Mouse (Mus musculus) liver, embryonic 16.5 days (tissue): ENCODE data around the gene Rasal2. TPM values are rescaled to one million over a fixed set of nuclear protein-coding genes. Genes with fewer than 3 reads are reported as not detected.

Experiments used
- ATAC-seq: fragments of 200-750 bp; cut with Nextera tagmentation; 2 replicates; pipeline ENCODE4 v1.8.0; 2017; ENCODE audit warnings: low read depth, mild to moderate bottlenecking, moderate number of reproducible peaks, moderate library complexity
- H3K27ac ChIP-seq: fragments of 300-500 bp; sonication (generic); 2 replicates; pipeline ENCODE4 v1.5.1; 2014; ENCODE audit warnings: mild to moderate bottlenecking, low read length
- H3K27me3 ChIP-seq: fragments of 300-500 bp; sonication (generic); 2 replicates; pipeline ENCODE4 v1.6.1; 2014; ENCODE audit warnings: low read depth, low read length, mixed read lengths; ENCODE audit not compliant: control insufficient read depth, insufficient read depth
- H3K36me3 ChIP-seq: fragments of 300-500 bp; sonication (generic); 2 replicates; pipeline ENCODE4 v1.6.1; 2014; ENCODE audit warnings: mild to moderate bottlenecking; ENCODE audit not compliant: control insufficient read depth, insufficient read depth
- H3K4me1 ChIP-seq: fragments of 300-500 bp; sonication (generic); 2 replicates; pipeline ENCODE4 v1.6.1; 2014; ENCODE audit warnings: low read depth, low read length, mixed read lengths; ENCODE audit not compliant: control insufficient read depth
- H3K4me2 ChIP-seq: fragments of 300-500 bp; sonication (generic); 2 replicates; pipeline ENCODE4 v1.6.1; 2014; ENCODE audit warnings: low read depth, low read length, mixed read lengths
- H3K4me3 ChIP-seq: fragments of 300-500 bp; sonication (generic); 2 replicates; pipeline ENCODE4 v1.5.1; 2014; ENCODE audit warnings: low read depth, mild to moderate bottlenecking, low read length
- H3K9ac ChIP-seq: fragments of 300-500 bp; sonication (generic); 2 replicates; pipeline ENCODE4 v1.6.1; 2014; ENCODE audit warnings: low read depth, low read length
- H3K9me3 ChIP-seq: fragments of 300-500 bp; sonication (generic); replicated peaks from 2 replicates; pipeline ENCODE4 v1.6.1; 2016; ENCODE audit warnings: low read length; ENCODE audit not compliant: control insufficient read depth
- WGBS: fragments of 180-500 bp; shearing (Covaris S2); extraction: QIAGEN DNeasy Blood & Tissue Kit; methylation state at CpG from one replicate; pipeline ENCODE4 v1.1.7; 2014; ENCODE audit not compliant: insufficient replicate concordance; 5-methylcytosine and 5-hydroxymethylcytosine counted together
- polyA plus RNA-seq: library from polyadenylated mRNA; unstranded; fragments of >200 nt; fragmentation: Nextera tagmentation; extraction: Ambion mirVana; gene quantifications from 2 replicates; pipeline ENCODE4 v1.2.1, GENCODE M21; 2015

Gene Rasal2
- polyA plus RNA-seq, 1 experiment from 2014 or later = 1.4 TPM

- 48% methylated on average over 9 of the region's 9 CpGs for WGBS
- no peak overlapping the region for H3K4me3 ChIP-seq
- no peaks in the 10 kb centered on the region for H3K27me3 ChIP-seq
- H3K4me2 ChIP-seq = no peak overlapping the region
- H3K4me1 ChIP-seq = no peaks in the 10 kb centered on the region
- no peak overlapping the region for H3K27ac ChIP-seq
- no peaks in the 10 kb centered on the region for H3K36me3 ChIP-seq
- H3K9me3 ChIP-seq = no peaks in the 10 kb centered on the region
- no peak overlapping the region for H3K9ac ChIP-seq
- no peak for ATAC-seq
Observed at GRCm38 (mm10) chr1:157178988-157179764, 233.2 kb downstream of the Rasal2 start.

DNA sequence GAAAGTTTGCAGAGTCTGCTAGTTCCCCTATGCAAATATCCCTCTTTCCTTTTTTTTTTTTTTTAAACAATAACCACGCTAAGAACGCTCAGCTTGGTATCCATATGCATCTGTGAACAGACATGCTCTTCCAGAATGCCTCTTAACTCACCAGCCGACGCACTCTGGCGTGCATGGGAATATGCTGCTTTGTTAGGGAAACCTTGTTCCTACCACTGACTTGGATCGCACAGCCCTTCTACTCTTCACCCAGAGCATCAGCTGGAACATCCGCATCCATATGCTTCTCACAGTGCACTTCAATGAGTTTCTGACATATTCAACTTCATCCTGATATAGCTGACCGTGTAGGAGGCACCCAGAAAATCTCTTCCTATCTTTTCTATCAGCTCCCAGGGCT is 243.1 kb downstream of the Rasal2 start:
- no peak overlapping the region for H3K9ac ChIP-seq
- WGBS = 74% methylated on average over 8 of the region's 8 CpGs
- H3K36me3 ChIP-seq = no peaks in the 10 kb centered on the region
- H3K4me1 ChIP-seq = no peaks in the 10 kb centered on the region
- H3K4me2 ChIP-seq = no peak overlapping the region
- no peak overlapping the region for H3K4me3 ChIP-seq
- ATAC-seq = no peak
- no peaks in the 10 kb centered on the region for H3K27me3 ChIP-seq
- no peak overlapping the region for H3K27ac ChIP-seq
- no peaks in the 10 kb centered on the region for H3K9me3 ChIP-seq

DNA sequence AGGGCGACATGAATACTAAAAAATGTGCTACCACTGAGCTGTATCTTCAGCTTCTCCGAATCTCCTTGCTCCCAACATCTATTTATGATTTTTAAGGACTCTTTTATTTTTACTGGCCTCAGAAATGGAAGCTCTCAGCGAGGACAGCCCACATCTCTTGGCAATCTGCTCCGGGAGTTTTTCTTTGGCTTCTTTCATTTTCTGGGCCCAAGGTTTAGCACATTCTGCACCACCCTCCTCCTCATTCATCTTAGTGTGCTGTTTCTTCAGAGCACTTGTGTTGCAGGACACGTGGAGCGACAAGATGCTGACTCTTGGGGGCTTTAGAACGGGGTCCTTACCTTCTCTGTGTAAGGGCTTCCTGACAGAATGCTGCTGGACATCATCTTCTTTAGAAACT is 243.5 kb downstream of the Rasal2 start:
- no peaks in the 10 kb centered on the region for H3K36me3 ChIP-seq
- H3K9ac ChIP-seq = no peak overlapping the region
- ATAC-seq = no peak
- no peaks in the 10 kb centered on the region for H3K27me3 ChIP-seq
- no peak overlapping the region for H3K4me3 ChIP-seq
- WGBS = 69% methylated on average over 7 of the region's 7 CpGs
- no peak overlapping the region for H3K4me2 ChIP-seq
- H3K9me3 ChIP-seq = no peaks in the 10 kb centered on the region
- H3K27ac ChIP-seq = no peak overlapping the region
- no peaks in the 10 kb centered on the region for H3K4me1 ChIP-seq

DNA sequence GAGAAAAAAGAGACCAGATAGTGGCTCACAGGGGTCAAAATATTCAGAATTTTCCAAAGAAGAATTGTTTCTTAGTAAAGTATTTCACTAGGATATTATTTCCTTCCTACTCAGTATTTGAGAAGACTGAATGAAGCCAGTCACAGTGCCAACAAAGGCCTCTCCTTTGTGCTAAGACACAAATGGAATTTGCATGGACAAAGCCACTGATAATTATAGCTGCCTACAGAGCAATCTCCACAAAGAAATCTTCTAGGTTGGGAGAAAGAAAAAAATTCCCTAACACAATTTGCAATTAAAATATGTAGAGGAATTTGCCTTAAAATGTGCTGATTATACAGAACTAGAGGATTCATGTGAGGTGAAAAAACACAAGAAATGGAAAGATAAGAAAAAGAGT is 258.6 kb downstream of the Rasal2 start:
- Histone ChIP-seq H3K9me3 (no peaks in the 10 kb centered on the region), H3K4me1 (no peaks in the 10 kb centered on the region), H3K27me3 (no peaks in the 10 kb centered on the region), H3K27ac (no peak overlapping the region), H3K9ac (no peak overlapping the region), H3K36me3 (no peaks in the 10 kb centered on the region), H3K4me3 (no peak overlapping the region), H3K4me2 (no peak overlapping the region)
- no peak for ATAC-seq

- 55% methylated on average over 1 of the region's 1 CpGs for WGBS
- no peaks in the 10 kb centered on the region for H3K27me3 ChIP-seq
- no peak overlapping the region for H3K4me3 ChIP-seq
- no peaks in the 10 kb centered on the region for H3K9me3 ChIP-seq
- no peak overlapping the region for H3K9ac ChIP-seq
- H3K4me1 ChIP-seq = no peaks in the 10 kb centered on the region
- no peak overlapping the region for H3K27ac ChIP-seq
- H3K36me3 ChIP-seq = no peaks in the 10 kb centered on the region
- ATAC-seq = no peak
- no peak overlapping the region for H3K4me2 ChIP-seq
Observed at GRCm38 (mm10) chr1:157150107-157150506, 262.3 kb downstream of the Rasal2 start.

DNA sequence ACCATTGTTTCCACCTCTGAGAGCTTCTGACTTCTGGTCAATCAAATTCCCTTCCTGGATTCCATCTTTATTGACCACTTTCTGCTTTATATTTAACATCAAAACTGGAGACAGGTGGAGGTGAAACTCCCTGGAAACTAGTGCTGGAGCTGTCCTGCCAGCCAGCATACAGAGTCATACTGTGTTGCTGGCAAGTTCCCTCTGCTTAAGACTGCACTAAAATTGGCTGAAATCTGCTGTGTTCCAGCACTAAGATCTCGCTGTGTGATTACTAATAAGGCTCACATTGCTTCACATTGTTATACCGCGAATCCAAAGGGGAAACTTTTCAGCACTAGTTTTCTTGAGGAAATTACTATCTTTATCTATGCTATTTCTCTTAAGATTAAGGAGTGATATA is 267.8 kb downstream of the Rasal2 start:
- Histone ChIP-seq H3K4me2 (no peak overlapping the region), H3K27ac (no peak overlapping the region), H3K27me3 (no peaks in the 10 kb centered on the region), H3K4me3 (no peak overlapping the region), H3K9ac (no peak overlapping the region), H3K9me3 (no peaks in the 10 kb centered on the region), H3K36me3 (no peaks in the 10 kb centered on the region), H3K4me1 (no peaks in the 10 kb centered on the region)
- 74% methylated on average over 3 of the region's 3 CpGs for WGBS
- ATAC-seq = no peak

GRCm38 (mm10) chr1:157143326-157143932 is 269.0 kb downstream of the Rasal2 start:
- no peaks in the 10 kb centered on the region for H3K9me3 ChIP-seq
- WGBS = 48% methylated on average over 7 of the region's 7 CpGs
- ATAC-seq = no peak
- H3K4me1 ChIP-seq = no peaks in the 10 kb centered on the region
- no peak overlapping the region for H3K4me3 ChIP-seq
- no peak overlapping the region for H3K27ac ChIP-seq
- no peaks in the 10 kb centered on the region for H3K36me3 ChIP-seq
- H3K9ac ChIP-seq = no peak overlapping the region
- H3K4me2 ChIP-seq = no peak overlapping the region
- no peaks in the 10 kb centered on the region for H3K27me3 ChIP-seq

- Histone ChIP-seq H3K27me3 (no peaks in the 10 kb centered on the region), H3K4me2 (no peak overlapping the region), H3K27ac (no peak overlapping the region), H3K4me1 (no peaks in the 10 kb centered on the region), H3K9ac (no peak overlapping the region), H3K4me3 (no peak overlapping the region), H3K9me3 (no peaks in the 10 kb centered on the region), H3K36me3 (no peaks in the 10 kb centered on the region)
- ATAC-seq = no peak
- 74% methylated on average over 3 of the region's 3 CpGs for WGBS
Observed at GRCm38 (mm10) chr1:157141014-157141413, 271.4 kb downstream of the Rasal2 start.

- H3K27me3 ChIP-seq = no peaks in the 10 kb centered on the region
- ATAC-seq = no peak
- WGBS = 60% methylated on average over 1 of the region's 1 CpGs
Observed at GRCm38 (mm10) chr1:157137854-157138241, 274.5 kb downstream of the Rasal2 start.

More at GRCm38 (mm10) chr1:157137854-157138241, 274.5 kb downstream of the Rasal2 start:
- Histone ChIP-seq H3K36me3 (no peaks in the 10 kb centered on the region), H3K4me1 (no peaks in the 10 kb centered on the region), H3K4me2 (no peak overlapping the region), H3K27ac (no peak overlapping the region), H3K9ac (no peak overlapping the region), H3K9me3 (no peaks in the 10 kb centered on the region), H3K4me3 (no peak overlapping the region)
